Mouse (Mus musculus) erythroid progenitor cell, adult 5-6 weeks (primary cell): ENCODE results near the gene Ugt1a9. TPM values are rescaled to one million over a fixed set of nuclear protein-coding genes. Genes with fewer than 3 reads are reported as not detected.
"Not testable (repeated sequence)": the region's sequence is repeated elsewhere in the genome, so short reads cannot be mapped to it uniquely, and the experiment has no call there.

ENCODE experiments used
- ATAC-seq: replicated peaks from 2 replicates; pipeline ENCODE4 v1.8.0; 2016; ENCODE audit warnings: moderate number of reproducible peaks, mild to moderate bottlenecking, moderate TSS enrichment, inconsistent platforms; ENCODE audit not compliant: poor library complexity, low FRiP score, severe bottlenecking
- total RNA-seq, 2 experiments: library from RNA; stranded (forward) in 1 of 2; stranded (reverse) in 1 of 2; fragments of 150-400 nt in 1 of 2; fragments of 186-747, 209-891 nt in 1 of 2; gene quantifications; 2 replicates each; pipeline versions ENCODE4 v1.2.3 to v1.2.4; 2015 to 2017; ENCODE audit warnings: low replicate concordance in 2 of 2

Gene Ugt1a9
- total RNA-seq, 2 experiments from 2014 or later: not detected

- no peak for ATAC-seq
These were observed 34.2 kb downstream of the Ugt1a9 start for GRCm38 (mm10) chr1:88104667-88105430.

DNA sequence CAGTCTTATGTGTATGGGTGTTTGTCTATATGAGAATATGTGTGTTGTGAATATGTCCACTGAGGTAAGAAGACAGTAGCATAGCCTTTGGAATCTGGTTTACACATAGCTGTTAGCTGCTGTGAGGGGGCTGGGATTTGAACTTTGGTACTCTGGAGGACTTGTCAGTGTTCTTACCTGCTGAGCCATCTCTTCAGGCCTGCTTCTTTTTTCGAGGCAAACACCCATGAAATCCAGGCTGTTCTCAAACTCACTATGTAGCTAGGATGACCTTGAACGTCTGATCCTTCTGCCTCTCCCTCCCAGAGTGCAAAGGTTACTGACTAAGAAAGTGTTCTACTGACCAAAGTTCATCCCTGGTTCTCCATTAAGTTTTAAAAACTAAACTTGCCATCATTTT lies 35.1 kb downstream of the Ugt1a9 start:
- ATAC-seq: no peak

- peak; percentile 89 for ATAC-seq
These were observed 38.5 kb downstream of the Ugt1a9 start for GRCm38 (mm10) chr1:88109027-88109557.

GRCm38 (mm10) chr1:88109604-88110003 lies 39.0 kb downstream of the Ugt1a9 start:
- not testable (repeated sequence) for ATAC-seq

- not testable (repeated sequence) for ATAC-seq
These were observed 42.2 kb downstream of the Ugt1a9 start for GRCm38 (mm10) chr1:88112769-88113168.

GRCm38 (mm10) chr1:88120550-88120949 lies 50.0 kb downstream of the Ugt1a9 start:
- ATAC-seq: peak; percentile 95

DNA sequence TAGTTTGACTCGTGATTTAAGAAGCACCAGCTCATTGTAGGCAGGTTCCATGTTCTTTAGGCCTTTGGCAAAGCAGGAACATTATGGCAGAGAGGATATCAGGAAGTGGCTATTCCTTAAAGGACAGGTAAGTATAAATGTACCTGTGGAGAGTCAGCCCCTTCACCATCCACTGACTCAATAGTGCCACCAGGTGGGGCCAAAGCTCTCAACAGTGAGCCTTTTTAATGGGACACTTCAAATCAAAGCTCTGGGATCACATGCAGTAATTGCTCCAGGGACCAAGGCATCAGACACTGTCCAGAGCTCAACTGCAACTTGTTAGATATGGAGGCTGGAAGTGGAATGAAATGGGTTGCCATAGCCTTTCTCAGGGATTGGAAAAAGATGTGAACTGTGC lies 50.9 kb downstream of the Ugt1a9 start:
- ATAC-seq: not testable (repeated sequence)

DNA sequence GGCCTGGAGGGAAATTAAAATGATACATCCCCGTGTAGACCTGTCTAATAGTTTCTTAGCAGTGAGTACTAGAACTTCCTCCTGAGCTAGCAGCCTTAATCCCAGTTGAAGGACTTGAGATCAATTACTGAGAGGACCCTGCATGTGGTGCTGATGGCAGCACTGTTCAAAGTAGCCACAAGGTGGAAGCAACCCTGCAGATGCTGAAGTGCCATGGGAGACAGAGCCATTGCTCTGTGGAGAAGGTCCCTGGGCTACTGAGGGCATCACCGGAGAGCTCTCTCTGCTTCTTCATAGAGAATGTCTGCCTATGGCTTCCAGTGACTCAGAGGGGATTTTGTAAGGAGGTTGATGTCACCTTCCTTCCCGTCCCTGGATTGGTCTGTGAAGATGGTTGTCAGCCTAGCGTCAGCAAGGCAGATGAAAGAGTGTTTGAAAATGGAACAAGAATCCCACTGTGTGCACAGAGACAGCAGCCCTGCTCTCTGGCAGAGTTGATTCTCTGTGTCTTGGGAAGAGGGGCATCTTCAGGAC lies 55.3 kb downstream of the Ugt1a9 start:
- ATAC-seq: not testable (repeated sequence)

DNA sequence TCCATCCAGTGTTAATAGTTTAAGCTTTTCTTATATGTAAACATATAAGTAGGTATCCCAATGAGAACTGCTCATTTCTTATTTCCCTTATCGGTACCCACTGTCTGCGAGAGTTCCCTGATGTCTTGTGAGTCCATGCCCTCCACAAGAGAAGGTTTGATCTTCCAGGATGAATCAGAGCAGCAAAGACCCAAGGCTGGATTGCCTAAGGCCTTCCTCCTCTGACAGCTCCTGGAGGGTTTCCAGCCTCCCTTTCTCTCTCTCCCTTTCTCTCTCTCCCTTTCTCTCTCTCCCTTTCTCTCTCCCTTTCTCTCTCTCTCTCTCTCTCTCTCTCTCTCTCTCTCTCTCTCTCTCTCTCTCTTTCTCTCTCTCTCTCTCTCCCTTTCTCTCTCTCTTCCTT lies 58.5 kb downstream of the Ugt1a9 start:
- ATAC-seq: not testable (repeated sequence)

DNA sequence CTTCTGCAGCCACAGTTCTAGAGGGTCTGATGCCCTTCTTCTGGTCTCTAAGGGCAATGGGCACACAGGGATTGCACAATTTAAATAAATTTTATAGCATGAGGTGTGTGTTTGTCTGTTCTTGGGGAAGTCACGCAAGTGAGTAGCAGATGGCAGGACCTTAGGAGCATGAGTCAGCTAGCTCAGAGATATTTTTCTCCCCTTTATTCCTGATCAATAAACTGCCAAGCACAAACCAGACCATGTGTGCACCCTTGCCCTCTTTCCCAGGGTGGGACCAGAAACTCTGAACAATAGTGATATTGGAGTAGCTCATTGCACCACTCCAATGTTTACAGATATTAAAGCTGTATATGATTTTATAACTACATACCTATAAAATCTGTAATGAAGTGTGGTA lies 59.6 kb downstream of the Ugt1a9 start:
- not testable (repeated sequence) for ATAC-seq

DNA sequence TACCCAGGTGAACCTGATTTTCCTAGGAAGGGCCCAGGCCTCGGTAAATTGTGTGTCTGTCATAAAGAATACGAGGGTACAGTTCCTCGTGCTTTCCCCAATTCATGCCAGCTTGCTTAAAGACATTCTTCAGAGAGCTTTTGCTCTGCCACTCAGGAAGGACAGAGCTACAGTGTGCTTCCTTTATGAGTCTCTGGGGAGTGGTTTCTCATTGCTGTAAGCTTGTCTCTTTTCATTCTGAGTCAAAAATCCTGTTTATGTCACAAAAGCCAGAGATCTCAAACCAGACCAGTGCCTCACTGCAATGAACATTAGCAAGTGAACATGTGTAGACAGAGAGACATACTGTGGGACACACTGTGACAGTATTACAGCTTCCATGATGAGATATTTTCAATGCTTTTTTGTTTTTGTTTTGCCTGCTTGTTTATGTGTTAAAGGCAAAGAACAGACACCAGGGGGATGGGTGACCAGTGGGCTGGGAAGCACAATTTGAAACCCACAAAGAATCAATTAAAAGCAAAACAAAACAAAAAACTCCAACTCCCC lies 63.4 kb downstream of the Ugt1a9 start:
- no peak for ATAC-seq

DNA sequence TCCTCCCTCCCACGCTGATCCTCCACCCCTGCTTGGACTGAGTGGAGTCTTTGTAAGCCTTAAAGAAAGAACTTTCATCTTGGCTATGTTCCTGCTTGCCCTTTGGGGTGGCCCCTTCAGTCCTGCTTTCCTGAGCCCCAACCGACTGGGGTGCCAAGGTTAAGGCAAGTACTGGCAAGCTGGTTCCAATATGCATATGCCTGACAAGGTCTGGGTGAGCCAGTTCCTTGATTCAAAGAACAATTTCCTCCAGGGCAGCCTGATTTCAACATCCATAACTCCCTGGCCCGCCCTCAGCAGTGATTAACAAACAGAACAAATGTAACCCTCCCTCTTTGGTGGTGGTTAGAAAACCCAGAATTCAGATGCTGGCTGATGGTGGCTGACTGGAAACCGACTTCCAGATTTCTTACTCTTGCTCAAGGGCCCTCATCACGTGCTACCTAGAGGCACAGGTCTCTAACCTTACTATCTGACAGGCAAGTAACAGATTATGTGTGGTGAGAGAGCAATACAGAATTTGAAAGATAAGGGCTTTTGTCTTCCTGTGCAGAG lies 63.9 kb downstream of the Ugt1a9 start, which contains the start of gene Ugt1a6a:
TSS of gene Ugt1a6a (plus strand) at position 353 of the 555 bp plus-strand sequence.
- not testable (repeated sequence) for ATAC-seq

DNA sequence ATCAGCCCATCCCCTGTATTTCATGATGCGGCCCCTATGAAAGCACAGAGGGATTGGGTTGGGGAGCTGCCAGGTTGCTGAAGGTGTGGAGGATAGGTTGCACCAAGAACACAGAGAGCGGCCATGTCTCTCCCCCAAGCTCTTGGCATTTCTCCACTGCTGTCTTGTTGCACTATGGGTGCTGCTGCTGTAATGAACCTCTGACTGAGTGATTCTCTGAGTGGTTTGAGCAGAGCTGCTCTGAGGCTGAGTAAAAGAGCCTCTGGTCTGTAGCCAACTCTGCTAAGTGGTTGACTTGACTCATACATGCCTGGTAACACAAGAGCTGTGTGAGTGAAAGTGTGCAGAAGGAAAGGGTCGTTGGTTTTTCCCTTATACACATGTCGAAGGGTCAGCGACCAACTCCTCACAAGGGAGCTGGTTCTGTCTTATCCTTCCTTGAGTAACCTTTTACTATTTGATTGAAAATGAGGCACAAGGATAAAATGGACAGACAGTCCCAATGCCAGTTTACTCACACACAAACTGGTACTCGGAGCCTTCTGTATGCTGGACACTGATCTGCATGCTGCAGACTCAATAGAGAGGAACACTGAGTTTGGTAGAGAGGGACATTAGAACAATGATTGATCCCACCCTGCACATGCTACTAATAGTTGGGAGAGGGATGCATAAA lies 64.8 kb downstream of the Ugt1a9 start:
- ATAC-seq: not testable (repeated sequence)

- ATAC-seq: no peak
These were observed 66.0 kb downstream of the Ugt1a9 start for GRCm38 (mm10) chr1:88136646-88137045.

DNA sequence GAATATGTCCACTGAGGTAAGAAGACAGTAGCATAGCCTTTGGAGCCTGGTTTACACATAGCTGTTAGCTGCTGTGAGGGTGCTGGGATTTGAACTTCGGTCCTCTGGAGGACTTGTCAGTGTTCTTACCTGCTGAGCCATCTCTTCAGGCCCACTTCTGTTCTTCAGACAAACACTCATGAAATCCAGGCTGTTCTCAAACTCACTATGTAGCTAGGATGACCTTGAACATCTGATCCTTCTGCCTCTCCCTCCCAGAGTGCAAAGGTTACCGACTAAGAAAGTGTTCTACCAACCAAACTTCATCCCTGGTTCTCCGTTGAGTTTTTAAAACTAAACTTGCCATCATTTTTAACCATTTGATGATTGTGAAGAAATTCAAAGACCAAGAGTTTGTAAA lies 66.7 kb downstream of the Ugt1a9 start:
- no peak for ATAC-seq

DNA sequence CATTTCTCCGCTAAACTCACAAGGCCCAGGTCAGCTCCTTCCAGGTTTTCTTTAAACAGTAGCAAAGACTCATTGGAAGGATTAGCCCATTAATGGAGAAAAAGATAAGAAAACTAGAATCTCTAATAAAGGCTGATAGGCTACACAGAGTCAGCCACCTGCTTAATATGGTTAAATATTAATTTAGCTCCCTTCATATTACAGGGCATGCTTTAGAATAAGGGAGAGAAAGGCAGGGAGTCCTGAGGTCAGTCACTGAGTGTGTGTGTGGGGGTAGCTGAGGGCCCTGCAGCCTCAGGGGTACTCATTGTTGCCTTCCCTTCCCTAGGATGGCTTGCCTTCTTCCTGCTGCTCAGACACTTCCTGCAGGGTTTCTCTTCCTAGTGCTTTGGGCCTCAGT lies 67.5 kb downstream of the Ugt1a9 start:
- no peak for ATAC-seq

GRCm38 (mm10) chr1:88140492-88140891 lies 69.9 kb downstream of the Ugt1a9 start:
- peak; percentile 71 for ATAC-seq

GRCm38 (mm10) chr1:88143966-88144675 lies 73.5 kb downstream of the Ugt1a9 start:
- peak; percentile 75 for ATAC-seq

DNA sequence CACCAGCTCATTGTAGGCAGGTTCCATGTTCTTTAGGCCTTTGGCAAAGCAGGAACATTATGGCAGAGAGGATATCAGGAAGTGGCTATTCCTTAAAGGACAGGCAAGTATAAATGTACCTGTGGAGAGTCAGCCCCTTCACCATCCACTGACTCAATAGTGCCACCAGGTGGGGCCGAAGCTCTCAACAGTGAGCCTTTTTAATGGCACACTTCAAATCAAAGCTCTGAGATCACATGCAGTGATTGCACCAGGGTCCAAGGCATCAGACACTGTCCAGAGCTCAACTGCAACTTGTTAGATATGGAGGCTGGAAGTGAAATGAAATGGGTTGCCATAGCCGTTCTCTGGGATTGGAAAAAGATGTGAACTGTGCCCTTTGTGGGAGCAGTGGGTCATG lies 74.7 kb downstream of the Ugt1a9 start:
- not testable (repeated sequence) for ATAC-seq
